Mouse (Mus musculus): Measurements from ENCODE around the gene Zfp599. TPM values are rescaled to one million over a fixed set of nuclear protein-coding genes. Genes with fewer than 3 reads are reported as not detected.

Gene Zfp599
- polyA plus RNA-seq, 1 experiment from 2014 or later = 15.3 TPM

DNA sequence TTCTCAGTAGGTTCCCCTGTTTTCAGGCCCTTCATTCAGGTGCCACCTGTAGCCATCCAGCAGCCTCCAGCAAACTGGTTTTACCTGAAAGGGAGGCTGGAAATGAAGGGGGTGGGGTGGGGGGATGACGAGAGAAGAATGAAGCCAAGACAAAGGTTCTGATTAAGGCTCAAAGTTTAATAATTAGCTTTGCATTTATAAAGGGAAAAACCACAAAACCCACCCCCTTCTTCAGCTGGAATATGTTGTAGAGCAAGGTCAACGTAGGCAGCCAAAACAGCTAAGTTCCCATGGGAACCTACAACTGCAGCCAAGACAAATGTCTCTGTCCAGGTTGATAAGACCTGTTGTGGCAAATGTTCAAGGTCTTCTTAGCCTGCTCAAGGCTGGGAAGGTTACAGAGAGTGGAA, 45.9 kb downstream of the Zfp599 start:
- H3K36me3 ChIP-seq (ENCODE audit: control insufficient read depth, insufficient read depth, low read length) = no peaks in the 10 kb centered on the region
- no peaks in the 10 kb centered on the region for H3K9me3 ChIP-seq (replicated peaks; ENCODE audit: control insufficient read depth, low read length)
- H3K9ac ChIP-seq (ENCODE audit: low read length) = no peak overlapping the region
- no peaks in the 10 kb centered on the region for H3K4me1 ChIP-seq (ENCODE audit: control insufficient read depth, insufficient read depth, low read length)
- no peak overlapping the region for H3K27ac ChIP-seq (ENCODE audit: low read depth, low read length)
- H3K27me3 ChIP-seq (replicated peaks; ENCODE audit: control insufficient read depth, insufficient read depth, low read length) = no peaks in the 10 kb centered on the region
- ATAC-seq (no peak), DNase-seq (ENCODE audit: low spot score) (no peak)
- no peak overlapping the region for H3K4me3 ChIP-seq (ENCODE audit: low read depth, low read length)
- 63% methylated on average over 2 of the region's 2 CpGs for WGBS
- no peak overlapping the region for H3K4me2 ChIP-seq (ENCODE audit: low read length)

Other genes with a start within 250 kb of the Zfp599 start
- 88.1 and 107 TPM in 2 replicates for gene Elavl3, start 207.9 kb downstream of the Zfp599 start, polyA plus RNA-seq (2014; fragmentation: Nextera tagmentation; extraction: Ambion mirVana)
- gene Gm49318, start 188.6 kb downstream of the Zfp599 start, polyA plus RNA-seq (2014; fragmentation: Nextera tagmentation; extraction: Ambion mirVana) = not detected in 2 replicates
- 11.3 and 13.4 TPM in 2 replicates for gene Zfp653, start 188.5 kb downstream of the Zfp599 start, polyA plus RNA-seq (2014; fragmentation: Nextera tagmentation; extraction: Ambion mirVana)
- gene Ecsit, start 174.5 kb downstream of the Zfp599 start, polyA plus RNA-seq (2014; fragmentation: Nextera tagmentation; extraction: Ambion mirVana) = 47.2 and 56.2 TPM in 2 replicates
- 0.19 and 0.72 TPM in 2 replicates for gene Cnn1, start 160.7 kb downstream of the Zfp599 start, polyA plus RNA-seq (2014; fragmentation: Nextera tagmentation; extraction: Ambion mirVana)
- gene Elof1, start 142.7 kb downstream of the Zfp599 start, polyA plus RNA-seq (2014; fragmentation: Nextera tagmentation; extraction: Ambion mirVana) = 213 and 240 TPM in 2 replicates
- 0.38 and 0.42 TPM in 2 replicates for gene Acp5, start 124.2 kb downstream of the Zfp599 start, polyA plus RNA-seq (2014; fragmentation: Nextera tagmentation; extraction: Ambion mirVana)
- 93.5 and 109 TPM in 2 replicates for gene Pigyl, start 103.0 kb downstream of the Zfp599 start, polyA plus RNA-seq (2014; fragmentation: Nextera tagmentation; extraction: Ambion mirVana)
- 0.13 and 0.26 TPM in 2 replicates for gene Zfp872, start 71.8 kb downstream of the Zfp599 start, polyA plus RNA-seq (2014; fragmentation: Nextera tagmentation; extraction: Ambion mirVana)
- gene Zfp809, start 34.2 kb downstream of the Zfp599 start, polyA plus RNA-seq (2014; fragmentation: Nextera tagmentation; extraction: Ambion mirVana) = 8.9 and 12.9 TPM in 2 replicates
- 24.8 and 30.4 TPM in 2 replicates for gene Zfp810, start 47.8 kb upstream of the Zfp599 start, polyA plus RNA-seq (2014; fragmentation: Nextera tagmentation; extraction: Ambion mirVana)
- gene Anln, start 129.3 kb upstream of the Zfp599 start, polyA plus RNA-seq (2014; fragmentation: Nextera tagmentation; extraction: Ambion mirVana) = 15.7 and 16.5 TPM in 2 replicates
- gene 9530077C05Rik, start 151.6 kb upstream of the Zfp599 start, polyA plus RNA-seq (2014; fragmentation: Nextera tagmentation; extraction: Ambion mirVana) = 12.2 and 13.9 TPM in 2 replicates
- gene Gm17545, start 194.4 kb upstream of the Zfp599 start, polyA plus RNA-seq (2014; fragmentation: Nextera tagmentation; extraction: Ambion mirVana) = not detected in 2 replicates
- 60.8 and 62.4 TPM in 2 replicates for gene Rp9, start 209.8 kb upstream of the Zfp599 start, polyA plus RNA-seq (2014; fragmentation: Nextera tagmentation; extraction: Ambion mirVana)
- gene Bbs9, start 215.8 kb upstream of the Zfp599 start, polyA plus RNA-seq (2014; fragmentation: Nextera tagmentation; extraction: Ambion mirVana) = 18.1 and 19.8 TPM in 2 replicates